ENCODE assay signal across 8 mouse cellular contexts in genomic region chr7:4124315-4124759, GRCm38 (mm10). TPM values are rescaled to one million over a fixed set of nuclear protein-coding genes. Genes with fewer than 3 reads are reported as not detected.
DNase-seq lines count a peak whose midpoint lies in the region; ATAC-seq lines count a peak whose summit lies in the region.

No protein-coding gene starts in this region.

- H3K4me1 ChIP-seq in kidney, embryonic 14.5 days (ENCODE audit: control insufficient read depth, insufficient read depth, low read length): 0 out of 2 replicates have a peak, but pooled peaks cover 7% of the 10 kb centered on the region
- H3K4me1 ChIP-seq in forebrain, embryonic 13.5 days: peaks cover 74% of the 10 kb centered on the region
- H3K4me1 ChIP-seq in intestine, embryonic 15.5 days (replicated peaks): peaks cover 9% of the 10 kb centered on the region
- H3K4me1 ChIP-seq in liver, embryonic 16.5 days (ENCODE audit: control insufficient read depth, low read depth, low read length): peaks cover 2% of the 10 kb centered on the region

- H3K36me3 ChIP-seq in kidney, embryonic 14.5 days (ENCODE audit: control insufficient read depth, insufficient read depth, low read length): no peaks in the 10 kb centered on the region
- H3K36me3 ChIP-seq in forebrain, embryonic 13.5 days (ENCODE audit: poor library complexity, severe bottlenecking): peaks cover 41% of the 10 kb centered on the region
- no peaks in the 10 kb centered on the region for H3K36me3 ChIP-seq in intestine, embryonic 15.5 days
- no peaks in the 10 kb centered on the region for H3K36me3 ChIP-seq in liver, embryonic 16.5 days (ENCODE audit: control insufficient read depth, insufficient read depth)

- no peaks in the 10 kb centered on the region for H3K9me3 ChIP-seq in kidney, embryonic 14.5 days (ENCODE audit: control insufficient read depth, low read length)
- no peaks in the 10 kb centered on the region for H3K9me3 ChIP-seq in forebrain, embryonic 13.5 days (replicated peaks)
- no peaks in the 10 kb centered on the region for H3K9me3 ChIP-seq in intestine, embryonic 15.5 days
- no peaks in the 10 kb centered on the region for H3K9me3 ChIP-seq in liver, embryonic 16.5 days (replicated peaks; ENCODE audit: control insufficient read depth, low read length)

- no peak overlapping the region for H3K4me3 ChIP-seq in kidney, embryonic 14.5 days (ENCODE audit: low read length)
- H3K4me3 ChIP-seq in forebrain, embryonic 13.5 days: peak overlapping the region; percentile 25
- no peak overlapping the region for H3K4me3 ChIP-seq in intestine, embryonic 15.5 days (replicated peaks)
- no peak overlapping the region for H3K4me3 ChIP-seq in liver, embryonic 16.5 days (ENCODE audit: low read depth, low read length)

- peak; percentile 68; the same call in 1 of the 2 replicates for ATAC-seq in kidney, embryonic 14.5 days (ENCODE audit: low FRiP score, low TSS enrichment)
- ATAC-seq in forebrain, embryonic 13.5 days: peak; percentile 84
- ATAC-seq in intestine, embryonic 15.5 days: peak; percentile 55
- 0 out of 2 replicates have a peak, but pooled peaks have one; percentile 19 for ATAC-seq in liver, embryonic 16.5 days (ENCODE audit: low read depth)

- peak overlapping the region; percentile 13; the same call in 1 of the 2 replicates for H3K4me2 ChIP-seq in kidney, embryonic 14.5 days (replicated peaks; ENCODE audit: low read depth, low read length)
- H3K4me2 ChIP-seq in forebrain, embryonic 13.5 days: peak overlapping the region; percentile 77
- H3K4me2 ChIP-seq in intestine, embryonic 15.5 days (replicated peaks): peak overlapping the region; percentile 42
- no peak overlapping the region for H3K4me2 ChIP-seq in liver, embryonic 16.5 days (ENCODE audit: low read depth, low read length)

- H3K27ac ChIP-seq in kidney, embryonic 14.5 days (ENCODE audit: low read depth, low read length): no peak overlapping the region
- peak overlapping the region; percentile 96 for H3K27ac ChIP-seq in forebrain, embryonic 13.5 days
- no peak overlapping the region for H3K27ac ChIP-seq in intestine, embryonic 15.5 days
- H3K27ac ChIP-seq in liver, embryonic 16.5 days (ENCODE audit: low read length): no peak overlapping the region

- WGBS in kidney, embryonic 14.5 days: under 1% methylated on average over 10 of the region's 10 CpGs
- WGBS in forebrain, embryonic 13.5 days: 0% methylated on average over 10 of the region's 10 CpGs
- 2% methylated on average over 10 of the region's 10 CpGs for WGBS in intestine, embryonic 15.5 days
- WGBS in liver, embryonic 16.5 days (ENCODE audit: insufficient replicate concordance): 7% methylated on average over 10 of the region's 10 CpGs

- no peak overlapping the region for H3K9ac ChIP-seq in kidney, embryonic 14.5 days (ENCODE audit: low read depth, low read length)
- peak overlapping the region; percentile 94 for H3K9ac ChIP-seq in forebrain, embryonic 13.5 days
- H3K9ac ChIP-seq in intestine, embryonic 15.5 days: peak overlapping the region; percentile 5; the same call in 1 of the 2 replicates
- H3K9ac ChIP-seq in liver, embryonic 16.5 days (ENCODE audit: low read depth, low read length): no peak overlapping the region

- H3K27me3 ChIP-seq in kidney, embryonic 14.5 days (ENCODE audit: control insufficient read depth, insufficient read depth, low read length): peaks cover 16% of the 10 kb centered on the region
- no peaks in the 10 kb centered on the region for H3K27me3 ChIP-seq in forebrain, embryonic 13.5 days
- peaks cover 15% of the 10 kb centered on the region for H3K27me3 ChIP-seq in intestine, embryonic 15.5 days (replicated peaks)
- H3K27me3 ChIP-seq in liver, embryonic 16.5 days (ENCODE audit: control insufficient read depth, insufficient read depth, low read depth, low read length): peaks cover 19% of the 10 kb centered on the region

- DNase-seq in kidney, adult 18-20 months: no peak
- DNase-seq in c-Kit-positive CD71-negative TER-119-negative erythroid progenitor cells, embryonic 14.5 days (ENCODE audit: low read depth): peak; percentile 44
- peak; percentile 78 for DNase-seq in retina, embryonic 14.5 days (ENCODE audit: low spot score)
- no peak for DNase-seq in urinary bladder, postnatal 4 days (ENCODE audit: low spot score in 2 of 2)

RNA-seq across cellular contexts. Expression of gene Ttyh1, which starts 5.1 kb away (rescaled TPM):
- polyA plus RNA-seq in kidney, embryonic 14.5 days (2014; fragmentation: Nextera tagmentation; extraction: Ambion mirVana): 1.2 and 1.5 TPM in 2 replicates
- 121 and 149 TPM in 2 replicates for polyA plus RNA-seq in forebrain, embryonic 13.5 days (2015; fragmentation: Nextera tagmentation; extraction: Ambion mirVana)
- polyA plus RNA-seq in intestine, embryonic 15.5 days (2015; fragmentation: Nextera tagmentation; extraction: Ambion mirVana): 7.1 and 9.7 TPM in 2 replicates
- polyA plus RNA-seq in liver, embryonic 16.5 days (2015; fragmentation: Nextera tagmentation; extraction: Ambion mirVana): 0.20 and 0.50 TPM in 2 replicates

RNA-seq across cellular contexts. Expression of gene Leng8, which starts 12.5 kb away (rescaled TPM):
- polyA plus RNA-seq in kidney, embryonic 14.5 days (2014; fragmentation: Nextera tagmentation; extraction: Ambion mirVana): 45.0 and 48.7 TPM in 2 replicates
- 61.3 and 71.1 TPM in 2 replicates for polyA plus RNA-seq in forebrain, embryonic 13.5 days (2015; fragmentation: Nextera tagmentation; extraction: Ambion mirVana)
- polyA plus RNA-seq in intestine, embryonic 15.5 days (2015; fragmentation: Nextera tagmentation; extraction: Ambion mirVana): 46.3 and 49.2 TPM in 2 replicates
- 20.2 and 23.4 TPM in 2 replicates for polyA plus RNA-seq in liver, embryonic 16.5 days (2015; fragmentation: Nextera tagmentation; extraction: Ambion mirVana)

RNA-seq across cellular contexts. Expression of gene Leng9, which starts 25.8 kb away (rescaled TPM):
- polyA plus RNA-seq in kidney, embryonic 14.5 days (2014; fragmentation: Nextera tagmentation; extraction: Ambion mirVana): 1.8 and 2.5 TPM in 2 replicates
- 3.5 and 3.9 TPM in 2 replicates for polyA plus RNA-seq in forebrain, embryonic 13.5 days (2015; fragmentation: Nextera tagmentation; extraction: Ambion mirVana)
- polyA plus RNA-seq in intestine, embryonic 15.5 days (2015; fragmentation: Nextera tagmentation; extraction: Ambion mirVana): 4.5 and 4.9 TPM in 2 replicates
- 1.0 and 1.2 TPM in 2 replicates for polyA plus RNA-seq in liver, embryonic 16.5 days (2015; fragmentation: Nextera tagmentation; extraction: Ambion mirVana)

RNA-seq across cellular contexts. Expression of gene Cdc42ep5, which starts 40.3 kb away (rescaled TPM):
- 30.3 and 34.3 TPM in 2 replicates for polyA plus RNA-seq in kidney, embryonic 14.5 days (2014; fragmentation: Nextera tagmentation; extraction: Ambion mirVana)
- 5.1 and 5.2 TPM in 2 replicates for polyA plus RNA-seq in forebrain, embryonic 13.5 days (2015; fragmentation: Nextera tagmentation; extraction: Ambion mirVana)
- 66.3 and 68.6 TPM in 2 replicates for polyA plus RNA-seq in intestine, embryonic 15.5 days (2015; fragmentation: Nextera tagmentation; extraction: Ambion mirVana)
- 5.5 and 6.7 TPM in 2 replicates for polyA plus RNA-seq in liver, embryonic 16.5 days (2015; fragmentation: Nextera tagmentation; extraction: Ambion mirVana)

Comparison
In these comparisons a context has a peak if more than half of its experiments do, and no peak if none do; other contexts are left out.
1. ATAC-seq: peak in every context shown above with its lines; median percentile 84 in forebrain, embryonic 13.5 days; 68 in kidney, embryonic 14.5 days; 55 in intestine, embryonic 15.5 days; 19 in liver, embryonic 16.5 days.
2. H3K9ac ChIP-seq: peak in forebrain, embryonic 13.5 days (single experiment) and intestine, embryonic 15.5 days (single experiment); none in kidney, embryonic 14.5 days (single experiment) and liver, embryonic 16.5 days (single experiment).
3. DNase-seq: peak in c-Kit-positive CD71-negative TER-119-negative erythroid progenitor cells, embryonic 14.5 days (single experiment) and retina, embryonic 14.5 days (single experiment); none in kidney, adult 18-20 months (single experiment) and urinary bladder, postnatal 4 days (0 of 2).
4. RNA of gene Ttyh1, which starts 5.1 kb away (polyA plus RNA-seq): 121 to 149 TPM in forebrain, embryonic 13.5 days; 7.1 to 9.7 TPM in intestine, embryonic 15.5 days, 1.2 to 1.5 TPM in kidney, embryonic 14.5 days and 0.20 to 0.50 TPM in liver, embryonic 16.5 days; every median in the first group is over 10 times any median in the second.